Mouse (Mus musculus) neural tube, embryonic 11.5 days (tissue): ENCODE measurements around the gene Cnot8. TPM values are rescaled to one million over a fixed set of nuclear protein-coding genes. Genes with fewer than 3 reads are reported as not detected.

Experiments used
- ATAC-seq: fragments of 200-750 bp; cut with Nextera tagmentation; 2 replicates; pipeline ENCODE4 v1.8.0; 2017; ENCODE audit warnings: moderate number of reproducible peaks, mild to moderate bottlenecking, moderate TSS enrichment, moderate library complexity; ENCODE audit not compliant: insufficient read depth, low FRiP score, low TSS enrichment
- DNase-seq: peaks from one replicate; pipeline ENCODE4 v3.0.0-alpha.2; 2015; ENCODE audit warnings: low spot score
- H3K27ac ChIP-seq: fragments of 300-500 bp; sonication (generic); 2 replicates; pipeline ENCODE4 v1.5.1; 2014; ENCODE audit warnings: low read depth, mild to moderate bottlenecking, low read length
- H3K27me3 ChIP-seq: fragments of 300-500 bp; sonication (generic); 2 replicates; pipeline ENCODE4 v1.6.1; 2014; ENCODE audit warnings: mild to moderate bottlenecking, low read length, mixed read lengths; ENCODE audit not compliant: control insufficient read depth, insufficient read depth
- H3K36me3 ChIP-seq: fragments of 300-500 bp; sonication (generic); 2 replicates; pipeline ENCODE4 v1.6.1; 2014; ENCODE audit warnings: mild to moderate bottlenecking, low read length, moderate library complexity, mixed read lengths; ENCODE audit not compliant: control insufficient read depth, insufficient read depth
- H3K4me1 ChIP-seq: fragments of 300-500 bp; sonication (generic); 2 replicates; pipeline ENCODE4 v1.6.1; 2014; ENCODE audit warnings: low read length, mixed read lengths; ENCODE audit not compliant: control insufficient read depth, insufficient read depth
- H3K4me2 ChIP-seq: fragments of 300-500 bp; sonication (generic); 2 replicates; pipeline ENCODE4 v1.6.1; 2014; ENCODE audit warnings: low read depth, mild to moderate bottlenecking, moderate library complexity
- H3K4me3 ChIP-seq: fragments of 300-500 bp; sonication (generic); 2 replicates; pipeline ENCODE4 v1.5.1; 2014; ENCODE audit warnings: low read depth, low read length
- H3K9ac ChIP-seq: fragments of 300-500 bp; sonication (generic); 2 replicates; pipeline ENCODE4 v1.6.1; 2014; ENCODE audit warnings: mild to moderate bottlenecking, low read length
- H3K9me3 ChIP-seq: fragments of 300-500 bp; sonication (generic); 2 replicates; pipeline ENCODE4 v1.6.1; 2016; ENCODE audit warnings: low read length; ENCODE audit not compliant: control insufficient read depth
- WGBS: fragments of 180-500 bp; shearing (Covaris S2); extraction: QIAGEN DNeasy Blood & Tissue Kit; methylation state at CpG from one replicate; pipeline ENCODE4 v1.1.7; 2014; 5-methylcytosine and 5-hydroxymethylcytosine counted together
- polyA plus RNA-seq: library from polyadenylated mRNA; unstranded; fragments of >200 nt; fragmentation: Nextera tagmentation; extraction: Ambion mirVana; gene quantifications from 2 replicates; pipeline ENCODE4 v1.2.1, GENCODE M21; 2014

The Cnot8 gene
- polyA plus RNA-seq, 1 experiment from 2014 or later = 112 TPM

DNA sequence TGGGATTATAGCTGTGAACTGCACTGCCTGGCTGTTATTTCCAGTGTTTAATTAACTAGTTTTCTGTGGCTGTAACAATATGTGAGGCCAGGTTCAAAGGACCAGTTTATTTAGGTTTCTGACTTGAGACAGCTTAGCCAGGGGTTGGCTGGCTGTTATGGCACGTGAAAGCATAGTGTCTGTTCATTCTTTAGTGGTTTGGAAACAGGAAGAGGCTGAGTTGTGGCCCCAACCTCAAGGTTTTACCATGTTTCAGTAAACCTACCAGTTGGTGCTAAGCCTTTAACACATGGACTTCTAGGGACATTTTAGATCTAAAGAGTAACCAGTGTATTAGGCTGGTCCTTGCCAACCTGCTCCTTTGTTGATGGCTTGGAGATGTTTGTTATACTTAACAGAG lies 12.6 kb downstream of the Cnot8 start:
- DNase-seq = no peak
- peaks cover 18% of the 10 kb centered on the region for H3K36me3 ChIP-seq
- no peaks in the 10 kb centered on the region for H3K4me1 ChIP-seq
- no peaks in the 10 kb centered on the region for H3K9me3 ChIP-seq
- no peak overlapping the region for H3K27ac ChIP-seq
- H3K4me2 ChIP-seq = no peak overlapping the region
- no peaks in the 10 kb centered on the region for H3K27me3 ChIP-seq
- WGBS = 94% methylated on average over 1 of the region's 1 CpGs
- no peak for ATAC-seq
- no peak overlapping the region for H3K4me3 ChIP-seq
- H3K9ac ChIP-seq = no peak overlapping the region

GRCm38 (mm10) chr11:58117044-58117652 lies 13.2 kb downstream of the Cnot8 start:
- ATAC-seq = no peak
- Histone ChIP-seq H3K4me1 (no peaks in the 10 kb centered on the region), H3K27ac (no peak overlapping the region), H3K9ac (no peak overlapping the region), H3K36me3 (peaks cover 18% of the 10 kb centered on the region), H3K4me2 (no peak overlapping the region), H3K4me3 (no peak overlapping the region), H3K27me3 (no peaks in the 10 kb centered on the region), H3K9me3 (no peaks in the 10 kb centered on the region)
- WGBS = 91% methylated on average over 10 of the region's 10 CpGs
- DNase-seq = no peak

- Histone ChIP-seq H3K9ac (no peak overlapping the region), H3K9me3 (no peaks in the 10 kb centered on the region), H3K4me2 (no peak overlapping the region), H3K4me1 (no peaks in the 10 kb centered on the region), H3K4me3 (no peak overlapping the region), H3K27ac (no peak overlapping the region), H3K27me3 (no peaks in the 10 kb centered on the region), H3K36me3 (peaks cover 12% of the 10 kb centered on the region)
- DNase-seq (no peak), ATAC-seq (no peak)
- WGBS = 87% methylated on average over 3 of the region's 3 CpGs
Observed at GRCm38 (mm10) chr11:58120655-58121054, 16.7 kb downstream of the Cnot8 start.

DNA sequence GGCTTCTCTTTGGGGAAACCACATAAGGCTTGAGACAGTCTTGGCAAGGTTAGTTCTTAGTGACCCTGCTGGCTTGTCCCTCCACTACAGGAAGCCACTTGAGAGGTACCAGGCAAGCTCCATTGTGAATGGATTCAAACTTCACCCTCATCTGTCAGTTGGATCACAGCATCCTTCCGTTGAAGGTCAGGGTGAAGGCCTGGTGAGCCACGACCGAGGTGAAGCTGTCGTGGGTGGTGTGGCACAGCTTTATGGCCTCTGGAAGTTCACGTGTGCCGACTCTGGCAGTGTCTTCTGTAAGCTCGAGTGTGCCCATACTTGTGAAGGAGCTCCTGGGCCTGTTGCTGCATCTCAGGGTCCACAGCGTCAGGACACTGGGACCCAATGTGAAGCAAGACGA lies 17.4 kb downstream of the Cnot8 start:
- DNase-seq = no peak
- ATAC-seq = no peak
- H3K27ac ChIP-seq = no peak overlapping the region
- H3K9me3 ChIP-seq = no peaks in the 10 kb centered on the region
- H3K9ac ChIP-seq = no peak overlapping the region
- H3K4me2 ChIP-seq = no peak overlapping the region
- 91% methylated on average over 9 of the region's 9 CpGs for WGBS
- peaks cover 12% of the 10 kb centered on the region for H3K36me3 ChIP-seq
- H3K27me3 ChIP-seq = no peaks in the 10 kb centered on the region
- no peak overlapping the region for H3K4me3 ChIP-seq
- H3K4me1 ChIP-seq = no peaks in the 10 kb centered on the region

DNA sequence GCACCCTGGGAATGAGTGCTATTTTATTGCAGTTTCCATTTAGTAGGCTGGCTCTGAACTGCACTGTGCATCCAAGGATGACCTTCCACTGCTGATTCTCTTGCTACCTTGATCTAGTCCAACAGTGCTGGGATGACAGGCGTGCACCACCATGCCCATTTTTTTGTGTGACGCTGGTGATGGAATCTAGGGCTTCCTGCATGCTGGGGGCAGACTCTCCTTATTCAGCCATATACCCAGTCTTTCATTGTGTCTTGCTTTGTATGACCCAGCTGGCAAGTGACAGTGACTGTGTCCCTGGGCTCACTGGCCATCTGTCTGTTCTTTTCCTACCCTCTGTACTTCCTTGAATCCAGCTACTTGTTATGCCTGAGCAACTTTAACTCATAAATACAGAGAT lies 19.8 kb downstream of the Cnot8 start:
- no peaks in the 10 kb centered on the region for H3K9me3 ChIP-seq
- WGBS = 87% methylated on average over 2 of the region's 2 CpGs
- no peak overlapping the region for H3K27ac ChIP-seq
- H3K4me1 ChIP-seq = no peaks in the 10 kb centered on the region
- H3K4me2 ChIP-seq = no peak overlapping the region
- H3K4me3 ChIP-seq = no peak overlapping the region
- no peaks in the 10 kb centered on the region for H3K27me3 ChIP-seq
- no peak overlapping the region for H3K9ac ChIP-seq
- peaks cover 13% of the 10 kb centered on the region for H3K36me3 ChIP-seq
- ATAC-seq = no peak
- no peak for DNase-seq

GRCm38 (mm10) chr11:58125021-58125420 lies 21.1 kb downstream of the Cnot8 start:
- ATAC-seq (no peak), DNase-seq (no peak)
- Histone ChIP-seq H3K36me3 (peaks cover 14% of the 10 kb centered on the region), H3K4me2 (no peak overlapping the region), H3K27me3 (no peaks in the 10 kb centered on the region), H3K9me3 (no peaks in the 10 kb centered on the region), H3K27ac (no peak overlapping the region), H3K4me1 (no peaks in the 10 kb centered on the region), H3K9ac (no peak overlapping the region), H3K4me3 (no peak overlapping the region)
- 88% methylated on average over 11 of the region's 11 CpGs for WGBS

DNA sequence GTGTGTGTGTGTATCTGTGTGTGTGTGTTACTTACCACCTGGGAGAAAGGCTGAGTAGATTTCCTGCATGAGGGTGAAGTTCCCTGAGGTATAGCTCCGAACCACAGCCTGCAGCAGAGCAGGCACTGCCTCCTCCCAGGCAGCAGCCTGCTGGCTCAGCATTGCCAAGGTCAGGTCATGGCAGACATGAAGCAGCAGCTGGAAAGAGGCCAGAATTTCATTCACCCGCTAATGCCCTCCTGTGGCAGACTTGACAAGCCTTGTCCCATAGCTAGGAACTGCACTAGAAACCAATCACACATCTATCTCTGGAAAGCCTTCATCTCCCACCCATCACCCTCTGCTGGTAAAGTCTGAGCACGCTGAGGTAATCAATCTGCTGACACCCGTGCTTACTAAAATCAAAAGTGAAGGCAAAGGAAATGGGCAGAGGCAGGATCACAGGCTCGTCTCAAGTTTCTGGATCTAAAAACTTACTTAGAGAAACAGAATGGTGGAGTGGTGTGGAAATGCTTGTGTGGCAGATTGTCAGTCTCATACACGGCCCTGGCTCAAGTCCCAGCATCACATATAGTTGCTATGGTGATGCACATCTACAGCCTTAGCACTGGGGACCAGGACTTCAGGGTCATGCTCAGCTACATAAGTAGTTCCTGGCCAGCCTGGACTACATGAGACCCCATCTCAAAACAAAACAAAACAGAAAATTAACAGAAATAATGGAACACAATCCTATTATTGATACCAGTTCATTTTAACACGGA lies 22.6 kb downstream of the Cnot8 start:
- H3K9me3 ChIP-seq = no peaks in the 10 kb centered on the region
- DNase-seq = no peak

DNA sequence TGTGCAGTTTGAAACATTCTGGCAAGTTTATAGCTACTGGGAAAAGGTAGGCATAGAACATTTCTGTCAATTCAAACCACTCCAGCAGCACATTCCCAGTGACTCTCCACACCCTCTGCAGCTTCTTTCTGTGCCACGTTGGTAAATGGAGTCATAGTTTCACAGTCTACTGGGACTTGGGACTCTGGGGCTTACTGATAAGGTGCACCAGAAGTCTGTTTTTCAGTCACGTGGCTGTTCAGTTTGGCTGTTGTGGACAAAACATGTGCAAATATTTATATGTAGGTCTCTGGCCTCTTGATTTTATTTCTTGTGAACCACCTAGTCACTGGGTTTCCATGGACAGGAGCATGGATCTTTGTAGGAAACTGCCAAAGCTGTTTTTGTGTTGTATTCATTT lies 23.6 kb downstream of the Cnot8 start:
- Histone ChIP-seq H3K9ac (no peak overlapping the region), H3K36me3 (peaks cover 17% of the 10 kb centered on the region), H3K4me1 (no peaks in the 10 kb centered on the region), H3K27ac (no peak overlapping the region), H3K9me3 (no peaks in the 10 kb centered on the region), H3K4me3 (no peak overlapping the region), H3K27me3 (no peaks in the 10 kb centered on the region), H3K4me2 (no peak overlapping the region)
- 94% methylated on average over 2 of the region's 2 CpGs for WGBS
- no peak for DNase-seq
- no peak for ATAC-seq

More for the DNA sequence above, 22.6 kb downstream of the Cnot8 start:
- Histone ChIP-seq H3K4me3 (no peak overlapping the region), H3K27ac (no peak overlapping the region), H3K27me3 (no peaks in the 10 kb centered on the region), H3K9ac (no peak overlapping the region), H3K4me2 (no peak overlapping the region), H3K36me3 (peaks cover 15% of the 10 kb centered on the region), H3K4me1 (no peaks in the 10 kb centered on the region)
- ATAC-seq = no peak
- WGBS = 87% methylated on average over 7 of the region's 7 CpGs

DNA sequence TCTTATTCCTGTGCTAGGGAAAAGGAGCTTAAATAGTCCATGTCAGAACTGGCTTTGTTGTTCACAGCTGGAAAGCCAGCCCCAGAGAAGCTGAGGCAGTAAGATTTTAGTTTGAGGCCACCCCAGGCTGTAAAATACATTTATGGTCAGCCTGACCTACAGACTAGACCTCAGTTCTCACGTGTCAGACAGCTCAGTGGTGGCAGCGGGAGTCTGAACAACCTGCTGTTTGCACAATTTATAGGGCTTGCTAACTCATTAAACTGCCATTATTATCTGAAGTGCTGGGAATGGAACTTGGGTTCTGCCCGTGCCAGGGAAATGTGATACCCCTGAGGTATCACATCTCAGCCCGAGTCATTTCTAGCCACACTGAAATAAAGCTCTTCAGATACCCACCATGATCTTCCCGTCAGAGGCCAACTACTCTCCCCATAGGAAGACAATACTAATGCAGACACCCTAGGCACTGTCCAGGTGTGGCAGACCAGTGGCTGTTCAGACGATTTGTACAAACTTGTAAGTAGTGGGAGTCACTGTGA lies 25.4 kb downstream of the Cnot8 start:
- Histone ChIP-seq H3K4me3 (no peak overlapping the region), H3K4me2 (no peak overlapping the region), H3K36me3 (peaks cover 12% of the 10 kb centered on the region), H3K9ac (no peak overlapping the region), H3K27me3 (no peaks in the 10 kb centered on the region), H3K27ac (no peak overlapping the region), H3K4me1 (no peaks in the 10 kb centered on the region), H3K9me3 (no peaks in the 10 kb centered on the region)
- no peak for DNase-seq
- no peak for ATAC-seq
- 50% methylated on average over 6 of the region's 6 CpGs for whole genome bisulfite sequencing
